Mouse (Mus musculus) adrenal gland, adult 18-20 months (tissue): ENCODE data around the gene Gm17622. TPM values are rescaled to one million over a fixed set of nuclear protein-coding genes. Genes with fewer than 3 reads are reported as not detected.

ENCODE experiments used
- DNase-seq, 2 experiments: peaks; one replicate each; pipeline ENCODE4 v3.0.0; 2021 to 2022; ENCODE audit warnings: low spot score in 2 of 2
- long read RNA-seq, 2 experiments: library from polyadenylated mRNA; stranded (forward); transcript quantifications; one replicate each; pipeline ENCODE4 v2.0.0; 2021
- total RNA-seq, 2 experiments: library from RNA; stranded (reverse); gene quantifications; 1 replicate in 1 of 2; 2 replicates in 1 of 2; pipeline ENCODE4 v1.2.3; 2021

Gm17622 gene
- not detected for total RNA-seq
- long read RNA-seq, experiment 1, result 0 reads
- long read RNA-seq, experiment 2, result 0 reads

DNA sequence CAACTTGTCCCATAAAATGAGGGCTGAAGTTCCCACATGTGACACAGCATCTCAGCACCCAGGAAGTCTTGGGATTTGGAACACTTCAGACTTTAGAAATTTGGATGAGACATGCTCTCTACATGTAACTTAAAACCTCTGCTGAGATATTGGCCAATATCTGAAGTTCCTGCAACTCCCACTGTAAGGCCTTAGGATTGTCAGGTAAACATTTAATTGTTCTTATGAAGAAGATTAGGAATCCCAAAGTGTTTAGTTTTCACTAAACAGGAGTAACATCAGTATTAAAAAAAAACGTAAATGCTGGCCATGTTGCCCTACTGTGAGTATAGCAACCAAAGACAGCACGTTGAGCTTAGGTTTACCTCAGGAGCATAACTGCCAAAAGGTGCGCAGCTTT is at the start of gene Gm17622:
TSS of gene Gm17622 (plus strand) at position 301 of the 400 bp plus-strand sequence.
- DNase-seq, result no peak

DNA sequence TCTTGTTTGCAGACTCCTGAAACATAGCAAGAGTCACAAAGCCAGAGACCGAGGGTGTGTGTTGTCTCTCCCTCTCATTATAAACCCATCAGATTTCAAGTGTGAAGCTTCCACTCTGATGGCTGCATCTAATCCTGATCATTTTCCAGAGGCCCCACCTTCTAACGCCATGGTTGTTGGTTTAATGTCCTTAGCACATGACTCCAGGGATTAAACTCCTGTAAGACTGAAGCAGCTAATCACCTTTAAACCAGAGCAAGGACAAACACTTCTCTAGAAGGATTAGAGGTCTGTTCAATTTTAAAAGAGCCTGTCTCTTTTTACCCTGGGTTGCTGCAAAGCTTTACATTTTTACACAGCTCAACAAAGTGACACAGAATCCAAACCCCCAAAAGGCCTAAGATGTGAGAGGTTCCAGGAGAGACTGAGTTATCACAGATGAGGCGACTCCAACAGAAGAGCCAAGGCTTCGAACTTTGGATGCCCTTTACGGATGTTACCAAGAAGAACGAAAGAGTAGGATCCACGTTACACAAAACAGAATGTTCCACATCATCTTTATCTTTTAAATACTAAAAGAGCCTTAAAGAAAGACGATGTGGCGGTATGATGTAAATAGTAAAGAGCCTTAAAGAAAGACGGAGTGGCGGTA is 40.2 kb upstream of the Gm17622 start:
- no peak for DNase-seq

DNA sequence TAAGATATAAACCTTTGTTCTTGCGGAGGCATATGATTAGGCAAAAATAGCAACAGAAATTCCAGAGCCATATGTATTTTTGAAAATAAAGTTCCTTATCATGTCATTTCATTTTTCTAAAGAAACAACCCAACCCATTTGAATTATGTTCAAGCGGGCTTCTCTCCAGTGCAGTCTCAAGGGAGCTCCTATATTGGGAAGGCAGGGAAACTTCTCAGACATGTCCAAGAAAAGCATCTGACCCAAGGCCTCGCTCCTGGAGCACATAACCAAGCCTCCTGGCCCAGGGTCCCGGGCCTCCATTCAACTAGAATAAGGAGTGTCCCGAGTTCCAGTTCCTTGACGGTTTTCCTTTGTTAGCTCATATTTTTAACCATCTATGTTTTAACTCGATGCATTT is 39.7 kb upstream of the Gm17622 start:
- no peak for DNase-seq

DNA sequence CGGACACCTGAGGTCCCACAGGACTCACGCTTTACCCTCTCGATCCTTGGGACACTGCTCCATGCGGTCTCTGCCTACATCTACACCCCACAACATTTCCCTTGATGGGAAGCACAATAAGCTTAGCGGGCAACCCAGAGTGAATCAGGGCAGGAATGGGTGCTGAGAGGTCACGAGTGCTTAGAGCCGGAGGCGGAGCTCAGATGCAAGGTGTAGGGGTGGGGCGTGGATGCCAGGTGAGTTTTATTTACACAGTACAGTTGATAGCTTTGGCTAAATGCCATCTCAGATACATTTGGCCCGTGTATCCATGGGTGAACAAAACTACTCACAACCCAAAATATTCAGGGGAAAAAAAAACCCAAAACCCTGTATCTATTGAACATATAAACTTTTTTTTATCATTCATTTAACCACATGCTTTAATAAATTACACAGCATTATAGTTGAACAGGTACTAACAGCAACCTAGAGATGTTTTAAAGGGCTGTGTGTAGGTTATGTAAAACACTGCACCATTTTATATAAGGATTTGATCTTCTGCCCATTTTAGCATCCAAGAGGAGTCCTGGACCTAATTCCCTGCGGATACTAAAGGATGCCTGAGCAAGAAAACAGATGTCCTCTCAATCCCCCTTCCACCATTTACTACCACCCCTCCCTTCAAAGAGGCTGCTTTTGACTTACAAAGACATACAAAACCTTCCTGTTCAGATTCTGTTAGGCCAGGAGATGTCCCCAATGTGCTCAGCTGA is 39.0 kb upstream of the Gm17622 start:
- DNase-seq, result no peak

DNA sequence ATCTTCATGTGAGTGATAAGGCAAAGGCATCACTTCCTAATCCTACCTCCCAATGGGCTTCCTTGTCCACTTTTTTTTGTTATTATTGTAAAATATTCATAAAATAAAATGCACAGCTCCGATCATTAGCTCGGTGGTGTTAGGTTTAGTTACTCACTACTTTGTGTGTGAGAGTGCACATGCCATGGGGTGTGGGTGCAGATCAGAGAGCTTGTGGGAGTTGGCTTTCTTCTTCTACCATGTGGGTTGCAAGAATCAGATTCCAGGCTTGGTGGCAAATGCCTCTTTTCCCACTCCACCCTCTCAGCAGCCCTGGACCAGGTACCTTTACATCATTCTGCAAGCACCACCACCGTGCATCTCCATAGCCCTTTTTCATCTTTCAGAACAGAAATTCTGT is 37.9 kb upstream of the Gm17622 start:
- no peak for DNase-seq

DNA sequence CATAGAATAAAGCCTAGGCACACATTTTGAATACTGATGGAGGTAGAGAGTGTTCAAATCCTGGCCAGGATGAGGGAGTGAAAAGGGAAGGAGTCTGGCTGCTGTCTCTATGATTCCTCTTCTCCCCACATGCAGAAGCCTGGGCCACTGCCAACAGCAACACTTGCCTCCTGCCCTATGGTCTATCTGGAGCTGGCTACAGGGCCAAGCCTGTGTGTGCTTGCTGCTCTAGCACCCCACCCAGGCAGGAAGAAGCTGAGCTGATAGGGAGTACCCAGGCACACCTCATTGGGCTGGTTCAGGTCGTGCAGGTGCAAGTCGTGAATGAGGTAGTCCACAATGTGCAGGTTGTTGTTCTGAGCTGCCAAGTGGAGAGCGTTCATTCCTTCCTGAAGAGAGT is 36.2 kb upstream of the Gm17622 start:
- no peak for DNase-seq

DNA sequence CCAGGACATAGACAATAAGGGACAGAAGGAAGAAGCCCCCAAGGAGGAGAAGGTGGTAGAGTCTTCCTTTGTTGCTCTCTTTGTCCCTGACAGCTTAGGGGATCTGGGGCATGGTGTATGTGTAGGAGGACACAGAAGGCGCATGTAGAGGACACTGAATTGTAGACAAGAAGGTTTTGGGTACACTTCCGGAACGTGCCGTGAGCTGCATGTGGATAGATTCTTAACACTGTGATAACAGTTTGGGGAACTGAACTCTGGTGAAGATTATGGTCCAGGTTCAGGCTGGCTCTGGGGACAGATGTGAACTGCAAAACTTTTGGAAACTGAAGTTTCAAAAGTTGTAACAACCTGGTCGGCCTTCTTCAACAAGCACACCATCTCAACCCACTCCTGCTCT is 33.0 kb upstream of the Gm17622 start:
- DNase-seq, result no peak

DNA sequence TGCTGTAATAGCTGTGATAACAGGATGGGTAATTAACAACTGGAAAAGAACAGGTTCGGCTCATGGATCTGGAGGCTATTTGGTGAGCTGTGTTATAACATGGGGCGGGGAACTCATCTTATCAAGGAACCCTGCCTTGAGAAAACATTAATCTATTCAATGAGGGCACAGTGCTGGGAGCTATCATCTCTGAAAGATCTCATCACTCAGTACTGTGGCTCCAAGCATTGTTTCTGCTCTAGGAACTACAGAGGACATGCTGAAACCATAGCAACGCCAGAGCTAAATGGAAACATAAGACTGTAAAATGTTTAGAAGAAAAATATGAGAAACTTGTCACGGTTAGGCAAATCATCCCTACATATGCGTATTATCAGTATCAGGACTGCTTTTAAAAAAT is 32.5 kb upstream of the Gm17622 start:
- DNase-seq, result no peak

DNA sequence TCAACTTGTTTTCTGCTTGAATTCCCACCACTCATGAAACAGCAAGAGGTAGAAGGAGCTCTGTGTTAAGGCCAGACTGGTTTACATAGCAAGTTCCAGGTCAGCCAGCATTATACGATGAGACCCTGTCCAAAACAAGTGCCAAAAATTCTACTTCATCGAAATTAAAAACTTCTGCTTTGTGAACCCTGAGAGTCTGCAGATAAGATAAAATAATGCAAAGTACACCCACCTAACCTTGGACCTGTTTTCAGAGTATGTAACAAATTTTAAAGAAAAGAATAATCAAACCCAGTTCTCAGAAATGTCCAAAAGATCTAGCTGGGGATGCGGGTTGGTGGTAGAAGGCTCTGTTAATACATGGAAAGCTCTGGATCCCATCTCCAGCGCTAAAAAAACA is 31.9 kb upstream of the Gm17622 start:
- no peak for DNase-seq

DNA sequence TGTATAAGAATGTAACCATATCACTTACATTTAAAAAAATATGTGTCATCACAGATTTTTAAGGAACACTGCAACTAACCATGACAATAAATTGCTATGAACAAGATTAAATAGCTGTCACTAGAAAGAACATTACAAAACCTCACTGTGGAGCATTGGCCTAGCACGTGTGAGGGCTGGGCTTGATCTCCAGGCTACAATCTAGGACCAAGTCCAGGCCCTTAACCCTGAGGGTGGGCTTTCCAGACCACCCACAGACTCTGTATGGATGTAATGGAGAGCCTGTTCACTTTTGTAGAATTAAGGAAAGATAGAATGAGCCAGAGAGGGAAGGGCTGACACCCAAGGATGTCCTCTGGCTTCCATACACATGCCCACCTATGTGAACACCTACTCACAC is 27.9 kb upstream of the Gm17622 start:
- no peak for DNase-seq

DNA sequence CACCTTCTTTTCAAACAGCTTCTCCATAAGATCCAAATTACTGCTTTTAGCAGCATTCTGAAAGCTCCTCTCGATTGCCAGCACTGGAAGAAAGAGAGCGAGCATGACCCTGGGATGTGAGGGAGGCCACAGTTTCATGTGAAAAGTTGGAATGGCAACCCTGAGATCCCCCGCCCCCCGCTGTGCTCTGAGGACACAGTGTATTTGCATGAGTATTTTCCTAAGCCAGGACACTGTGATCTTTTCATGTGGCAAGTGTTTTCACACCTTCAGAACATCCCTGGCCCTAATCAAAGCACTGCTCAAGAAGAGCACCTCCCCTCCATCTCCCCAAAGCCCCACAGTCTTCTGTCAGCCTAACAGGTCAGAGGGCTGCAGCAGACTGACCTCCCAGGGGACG is 25.2 kb upstream of the Gm17622 start:
- no peak for DNase-seq

DNA sequence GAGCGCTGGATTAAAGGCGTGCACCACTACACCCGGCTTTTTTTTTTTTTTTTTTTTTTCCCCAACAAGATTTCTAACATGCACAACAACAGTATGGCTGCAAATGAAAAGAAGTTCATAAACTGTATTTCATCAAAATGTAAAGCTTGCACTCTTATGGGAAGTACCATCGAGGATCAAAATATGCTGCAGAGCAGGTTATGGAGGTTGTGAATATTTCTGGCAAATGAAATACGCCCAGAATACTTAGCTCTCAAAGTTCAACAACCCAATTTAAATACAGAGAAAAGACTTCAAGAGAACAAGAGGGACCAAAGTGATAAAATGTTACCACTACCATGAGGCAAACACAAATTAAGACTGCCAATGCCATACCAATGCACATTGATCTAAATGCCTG is 21.9 kb upstream of the Gm17622 start:
- no peak for DNase-seq

DNA sequence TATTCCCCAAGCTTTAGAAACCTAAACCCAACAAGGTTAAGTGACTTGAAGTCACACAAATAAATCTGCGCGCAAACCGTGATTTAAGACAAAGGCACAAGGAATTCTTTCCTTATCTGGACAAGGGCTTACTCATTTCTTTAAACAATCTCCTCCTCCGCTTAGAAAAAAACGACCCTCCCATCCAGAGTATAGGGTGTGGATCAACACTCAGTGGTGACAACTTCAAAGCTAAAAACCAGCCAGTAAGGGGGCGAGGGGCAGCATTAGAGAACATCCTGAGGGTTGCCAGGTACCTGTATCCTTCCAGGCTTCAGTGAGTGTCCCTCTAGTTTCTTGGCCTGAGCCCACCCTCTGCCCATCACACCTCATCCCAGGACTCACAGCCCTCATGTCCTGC is 20.0 kb upstream of the Gm17622 start:
- DNase-seq, result no peak

DNA sequence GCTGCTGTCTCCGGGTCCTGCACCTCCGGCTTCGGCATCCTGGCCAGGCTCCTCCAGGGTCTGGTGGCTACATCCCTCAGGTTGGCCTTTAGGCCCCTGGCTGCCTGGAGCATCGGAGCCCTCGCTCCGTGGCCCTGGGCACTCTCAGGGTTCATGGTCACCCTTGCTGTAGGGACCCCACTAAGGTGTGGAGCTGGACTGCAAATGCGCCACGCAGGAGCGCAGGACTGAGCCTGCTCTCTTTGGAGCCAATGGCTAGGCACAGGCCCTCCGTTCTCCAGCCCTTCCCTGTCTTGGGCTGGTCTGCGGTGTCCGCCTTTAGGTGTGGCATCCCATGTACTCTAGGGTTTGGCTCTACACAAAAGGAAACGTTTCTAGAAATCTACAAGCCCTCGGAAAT is 19.6 kb upstream of the Gm17622 start, which contains the start of gene Ankdd1b:
TSS of gene Ankdd1b (minus strand) at position 242 of the 400 bp plus-strand sequence.
- no peak for DNase-seq

DNA sequence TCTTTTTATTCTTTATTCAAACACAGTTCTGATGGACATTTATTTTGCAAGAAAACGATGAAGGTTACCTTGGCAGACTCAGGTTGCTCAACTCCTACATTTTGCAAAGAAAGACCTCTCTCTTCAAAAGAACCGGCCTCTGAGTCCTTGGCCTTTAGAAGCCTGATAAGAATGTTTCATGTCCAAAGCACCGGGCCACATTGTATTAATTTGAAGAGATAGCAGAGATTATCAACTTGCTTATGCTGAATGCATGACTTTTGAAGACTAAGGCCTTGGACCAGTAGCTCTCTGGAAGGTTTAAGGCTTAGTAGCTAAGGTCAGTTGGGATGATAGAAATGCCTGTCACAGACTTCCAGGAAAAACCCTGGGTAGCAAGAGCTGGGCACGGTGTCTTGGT is 13.3 kb upstream of the Gm17622 start:
- DNase-seq, result no peak

DNA sequence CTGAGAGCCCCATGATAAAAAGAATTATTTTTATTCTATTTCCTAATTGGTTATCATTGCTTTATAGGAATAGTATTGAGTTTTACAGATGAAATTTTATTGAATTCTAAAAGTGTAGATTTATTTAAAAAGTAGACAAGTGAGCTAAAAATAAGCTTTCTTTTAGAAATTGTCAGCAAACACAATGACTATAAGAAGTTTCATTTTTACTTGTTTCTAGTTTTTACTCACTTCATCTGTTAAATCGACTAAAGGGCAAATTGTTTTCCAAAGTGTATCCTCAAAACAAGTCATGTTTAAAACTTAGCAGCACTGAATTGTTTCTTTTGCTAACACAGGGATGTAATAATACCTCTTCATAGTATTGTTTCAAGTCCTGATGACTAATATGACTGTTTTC is 11.5 kb upstream of the Gm17622 start:
- DNase-seq, result no peak

DNA sequence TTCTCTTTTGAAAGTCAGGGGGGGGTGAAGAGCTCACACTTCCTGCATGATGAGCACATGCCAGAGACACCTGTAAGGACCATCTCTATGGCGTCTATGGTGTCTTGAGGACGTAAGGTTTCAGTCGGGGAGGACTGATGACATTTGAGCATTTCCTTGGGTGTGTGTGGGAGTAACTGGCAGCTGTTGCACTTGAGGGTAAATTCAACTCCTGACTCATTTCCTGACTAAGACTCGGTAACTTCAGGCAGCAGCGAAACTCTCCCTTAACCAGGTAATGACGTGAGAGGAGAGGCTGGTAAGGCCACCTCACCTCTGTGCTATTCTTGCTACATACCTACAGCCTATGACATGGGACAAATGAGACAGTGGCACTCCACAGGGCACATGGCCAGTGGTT is 3.3 kb upstream of the Gm17622 start:
- DNase-seq, result no peak

DNA sequence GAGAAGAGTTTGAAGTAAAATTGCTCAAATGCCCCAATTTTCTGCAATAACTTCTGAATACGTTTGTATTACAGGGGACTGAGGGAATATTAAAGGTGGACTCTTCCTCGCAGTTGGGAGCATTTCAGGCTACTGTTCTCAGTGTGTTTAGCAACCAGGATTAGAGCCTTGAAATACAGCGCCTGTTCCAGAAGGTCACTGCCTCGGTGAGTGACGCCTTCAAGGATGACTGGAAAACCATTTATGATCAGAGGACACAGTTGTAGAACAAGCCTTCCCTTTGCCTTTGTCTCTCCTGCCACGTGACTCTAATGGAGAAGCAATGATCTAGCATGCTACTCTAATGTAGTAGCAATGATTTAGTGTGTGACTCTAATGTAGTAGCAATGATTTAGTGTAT is 2.6 kb upstream of the Gm17622 start:
- DNase-seq, result no peak

DNA sequence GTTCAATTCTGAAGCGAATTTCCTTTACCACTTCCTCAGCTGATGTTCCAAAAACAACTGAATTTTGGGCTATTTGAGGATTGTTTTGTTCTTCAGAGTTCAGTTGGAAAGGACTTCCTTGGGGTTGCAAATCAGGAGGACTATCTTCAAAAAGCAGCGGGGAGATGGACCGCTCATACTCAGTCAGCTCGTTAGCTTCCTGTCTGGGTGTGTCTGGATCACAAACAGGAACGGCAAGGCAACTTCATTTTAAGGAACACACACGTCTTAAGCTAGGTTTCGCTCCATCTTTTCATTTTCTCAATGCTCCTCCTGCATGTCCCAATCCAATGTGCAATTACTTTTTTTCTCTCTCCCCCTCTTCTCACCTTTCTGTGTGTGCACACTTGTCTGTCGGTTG is 6.1 kb downstream of the Gm17622 start:
- DNase-seq, result no peak

DNA sequence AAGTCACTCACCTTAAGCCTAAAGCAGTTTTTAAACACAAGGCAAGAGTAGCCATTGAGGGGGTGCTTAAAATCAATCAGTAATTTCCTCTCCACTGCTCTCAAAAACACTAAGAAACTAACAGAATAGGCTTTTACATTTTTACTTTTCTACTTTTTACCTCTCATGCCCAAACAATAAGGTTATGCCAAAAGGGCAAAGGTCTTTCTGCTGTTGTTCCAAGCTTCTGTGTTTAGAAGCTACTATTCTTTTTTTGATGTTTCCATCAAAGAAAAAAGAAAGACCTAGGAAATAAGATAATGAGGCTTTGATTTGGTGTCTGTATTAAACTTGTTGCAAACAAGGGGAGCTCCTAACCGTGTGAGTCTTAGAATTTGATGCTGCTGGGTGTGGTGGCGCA is 9.4 kb downstream of the Gm17622 start:
- DNase-seq, result no peak

DNA sequence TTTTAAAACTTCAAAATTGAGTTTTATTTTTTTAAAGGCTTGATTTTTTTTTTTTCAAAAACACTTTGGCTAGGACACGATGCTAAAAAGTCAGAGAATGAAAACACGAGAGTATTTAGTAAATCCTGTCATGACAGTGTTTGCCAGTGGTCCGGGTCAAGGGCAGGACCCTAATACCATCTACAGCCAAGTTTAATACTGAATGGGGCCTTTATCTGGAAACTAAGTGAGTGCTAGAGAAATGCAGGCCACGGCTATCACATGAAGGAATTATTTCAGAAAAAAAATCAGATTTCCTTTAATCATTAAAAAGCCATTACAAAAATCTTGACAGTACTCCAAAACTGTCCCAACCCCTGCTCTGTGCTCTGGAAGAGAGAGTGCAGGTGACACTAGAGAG is 15.1 kb downstream of the Gm17622 start:
- DNase-seq, result no peak

DNA sequence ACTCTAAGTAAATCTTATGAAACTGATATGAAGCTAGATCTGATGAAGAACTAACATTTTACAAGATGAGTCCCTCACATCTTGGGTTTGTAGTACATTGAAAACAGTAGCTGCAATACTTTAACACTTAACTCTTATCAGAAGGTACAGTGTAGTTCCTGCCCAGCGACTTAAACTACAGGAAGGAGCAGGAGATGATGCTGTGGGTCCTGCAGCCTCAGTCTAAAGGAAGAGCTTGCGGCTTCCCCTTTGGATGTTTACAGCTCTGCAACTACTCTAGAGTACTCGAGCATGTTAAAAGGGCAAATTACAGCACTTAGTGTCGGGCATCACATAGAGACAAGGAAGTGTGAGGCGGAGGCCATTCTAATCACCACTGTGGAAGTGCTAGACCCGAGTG is 15.8 kb downstream of the Gm17622 start:
- no peak for DNase-seq

DNA sequence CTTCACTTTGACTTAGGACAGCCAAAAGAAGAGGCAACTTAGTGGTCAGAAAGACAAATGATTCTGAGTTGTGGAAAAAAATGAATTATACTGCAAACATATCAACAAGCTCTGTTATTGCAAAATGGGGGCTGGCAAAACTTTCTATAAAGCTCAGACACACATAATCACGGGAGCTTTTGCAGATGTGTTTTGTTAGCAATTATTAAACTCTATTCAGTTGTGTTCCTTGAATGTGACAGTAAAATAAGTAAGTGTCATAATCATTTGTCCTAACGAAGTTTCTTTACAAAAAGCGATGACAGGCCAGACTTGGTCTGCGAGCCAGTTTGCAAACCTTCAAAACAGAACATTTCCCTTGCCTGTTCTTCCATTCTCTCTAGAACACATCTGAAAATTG is 17.0 kb downstream of the Gm17622 start:
- DNase-seq, result no peak
